Mouse (Mus musculus): ENCODE results near the gene Tcn2.
"Not testable (repeated sequence)": the region's sequence is repeated elsewhere in the genome, so short reads cannot be mapped to it uniquely, and the experiment has no call there.

Gene Tcn2

GRCm38 (mm10) chr11:3925916-3926315 is 6.0 kb downstream of the Tcn2 start:
- DNase-seq: no peak

DNA sequence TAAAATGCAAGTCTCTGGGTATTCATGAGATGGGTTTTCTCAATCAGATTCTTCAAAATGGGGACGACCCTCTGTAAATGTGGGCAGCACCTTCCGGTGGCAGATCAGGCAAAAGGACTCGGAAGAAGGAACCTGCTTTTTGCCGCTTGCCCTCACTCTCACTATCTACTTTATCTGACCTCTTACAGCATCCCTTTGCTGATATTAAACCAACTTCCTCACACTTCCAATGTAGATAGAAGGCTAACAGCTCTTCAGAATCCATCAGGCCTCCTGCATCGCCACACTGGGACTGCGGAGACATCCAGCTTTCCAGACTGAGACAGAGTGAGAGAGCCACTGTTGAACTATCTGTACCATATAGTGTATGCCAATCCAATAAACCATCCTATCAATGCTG is 9.2 kb downstream of the Tcn2 start:
- DNase-seq: no peak

- DNase-seq: no peak
Measured at GRCm38 (mm10) chr11:3922115-3922514, 9.8 kb downstream of the Tcn2 start.

DNA sequence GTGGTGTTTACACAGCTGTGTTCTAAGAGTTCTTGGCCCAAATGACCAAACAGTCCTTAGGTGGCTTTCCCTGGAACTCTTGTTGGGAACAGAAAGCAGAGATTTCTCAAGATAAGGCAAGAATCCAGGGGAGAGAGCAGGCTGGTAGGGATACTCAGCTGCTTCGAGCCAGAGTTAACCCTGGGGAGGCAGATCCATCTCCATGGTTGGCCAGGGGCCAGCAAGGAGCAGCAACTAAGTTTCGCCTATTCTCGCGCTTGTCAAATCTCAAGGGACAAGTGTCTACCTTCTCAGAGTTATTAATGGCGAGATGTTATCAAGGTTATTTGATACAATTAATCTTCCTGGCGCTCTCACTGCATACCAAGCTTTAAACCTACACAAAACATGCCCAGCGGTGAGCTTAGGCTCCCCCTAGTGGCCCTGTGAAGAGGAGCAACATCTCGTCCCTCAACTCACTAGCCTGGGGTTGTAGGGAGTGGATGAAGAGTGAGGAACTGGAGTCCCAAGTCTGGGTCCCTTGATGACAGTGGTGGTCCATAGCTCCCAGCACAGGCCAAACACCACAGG is 10.6 kb downstream of the Tcn2 start:
- peak; percentile 65 for DNase-seq

DNA sequence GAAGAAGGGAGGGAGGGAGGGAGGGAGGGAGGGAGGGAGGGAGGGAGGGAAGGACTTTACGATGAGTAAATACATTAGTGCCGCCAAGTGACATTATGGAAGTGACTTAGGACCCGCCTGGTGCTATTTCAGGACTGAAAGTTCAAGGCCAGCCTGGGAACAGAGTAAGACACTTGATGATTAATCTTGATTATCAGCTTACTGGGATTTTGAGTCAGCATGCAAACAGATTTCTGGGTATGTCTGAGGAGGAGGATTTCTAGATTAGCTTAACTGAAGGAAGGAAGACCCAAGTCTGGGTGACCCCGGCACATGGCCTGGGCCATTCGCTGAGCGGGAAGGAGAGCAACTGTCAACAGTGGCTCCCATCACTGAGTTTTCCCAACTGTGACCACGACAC is 11.5 kb downstream of the Tcn2 start:
- no peak for DNase-seq

DNA sequence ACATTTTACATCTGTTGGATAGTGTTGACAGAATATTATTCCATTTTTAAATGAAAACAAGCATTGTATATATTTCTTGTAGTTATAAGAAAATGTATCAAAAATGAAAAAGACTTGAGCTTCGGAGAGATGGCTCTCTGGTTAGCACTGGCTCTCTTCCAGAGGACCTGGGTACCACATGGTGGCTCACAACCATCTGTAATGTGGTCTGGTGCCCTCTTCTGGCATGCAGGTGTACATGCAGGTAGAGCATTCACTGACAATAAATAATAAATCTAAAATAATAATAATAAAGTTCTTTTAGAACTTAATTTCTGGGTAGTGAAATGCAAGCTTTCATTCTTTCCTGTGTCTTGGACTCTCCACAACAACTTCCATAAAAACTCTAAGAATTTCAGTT is 13.2 kb downstream of the Tcn2 start:
- DNase-seq: peak; percentile 68

DNA sequence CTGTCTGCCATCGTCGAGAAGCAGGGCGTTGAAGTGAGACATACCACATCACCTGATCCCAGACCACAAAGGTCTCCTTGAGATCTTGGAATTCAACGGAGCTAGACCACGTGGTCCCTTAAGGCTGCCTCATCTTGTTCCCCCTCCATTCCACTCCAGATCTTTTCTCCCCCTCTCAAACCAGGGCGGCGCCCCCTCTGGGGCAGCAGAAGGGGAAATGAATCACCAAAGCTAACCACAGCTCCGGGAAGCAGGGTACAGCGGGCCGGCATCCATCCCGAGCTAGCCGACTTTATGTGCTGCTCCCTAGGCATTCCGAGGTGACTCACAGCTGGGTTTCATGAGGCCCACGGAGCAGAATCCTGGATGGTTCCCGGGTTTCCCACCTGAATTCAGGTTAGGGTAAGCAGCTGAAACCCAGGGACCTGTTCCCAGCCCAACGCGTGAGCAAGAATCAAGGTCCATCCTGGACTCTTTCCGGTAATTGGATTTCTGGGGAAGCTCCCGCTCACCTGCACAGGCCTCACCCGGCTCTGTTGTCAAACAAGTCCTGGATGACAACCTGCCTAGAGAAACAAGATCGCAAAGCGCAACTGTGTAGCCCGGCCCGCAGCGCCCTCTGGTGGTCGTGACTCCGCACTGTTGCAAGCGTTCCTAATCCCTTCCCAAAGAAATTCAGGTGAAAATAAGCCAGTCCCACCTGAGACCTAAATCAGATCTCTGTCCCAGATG is 17.7 kb downstream of the Tcn2 start, which contains the start of gene Slc35e4:
TSS of gene Slc35e4 (minus strand) at position 556 of the 732 bp plus-strand sequence.
- DNase-seq: peak; percentile 90

GRCm38 (mm10) chr11:3913316-3914108 is 18.4 kb downstream of the Tcn2 start:
- DNase-seq: peak; percentile 91

DNA sequence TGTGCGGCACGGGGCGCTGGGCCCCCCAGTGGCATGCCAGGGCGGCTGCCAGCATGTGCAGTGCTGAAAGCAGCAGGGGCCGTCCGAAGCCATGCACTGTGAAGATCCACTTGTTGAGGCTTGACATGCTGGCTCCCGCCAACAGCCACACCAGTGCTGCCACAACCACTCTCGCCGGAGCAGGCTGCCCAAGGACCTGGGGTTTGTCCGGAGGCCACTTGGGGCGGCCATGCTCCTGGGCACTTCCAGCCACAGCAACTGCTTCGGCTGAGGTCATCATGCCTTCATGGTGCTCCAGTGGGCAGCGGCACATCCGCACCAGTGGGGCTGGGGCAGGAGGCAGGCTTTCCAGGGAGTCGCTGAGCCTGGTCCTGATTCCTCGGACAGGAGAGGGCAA is 19.1 kb downstream of the Tcn2 start:
- DNase-seq: peak; percentile 62

GRCm38 (mm10) chr11:3912100-3912874 is 19.7 kb downstream of the Tcn2 start:
- peak; percentile 62 for DNase-seq

DNA sequence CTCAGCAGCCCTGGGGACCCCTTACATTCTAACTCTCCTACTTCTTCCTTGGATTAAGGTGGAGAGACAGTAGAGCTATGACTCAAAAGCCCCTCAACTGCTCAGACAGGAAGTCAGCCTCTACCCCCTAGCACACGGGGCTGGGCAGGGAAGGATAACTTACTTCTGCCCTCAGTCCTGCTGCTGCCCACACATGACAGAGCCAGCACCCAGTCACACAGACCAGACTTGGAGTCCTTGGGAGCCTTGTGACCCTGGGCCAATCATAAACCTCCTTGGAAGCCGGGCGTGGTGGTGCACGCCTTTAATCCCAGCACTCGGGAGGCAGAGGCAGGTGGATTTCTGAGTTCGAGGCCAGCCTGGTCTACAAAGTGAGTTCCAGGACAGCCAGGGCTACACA is 20.5 kb downstream of the Tcn2 start:
- not testable (repeated sequence) for DNase-seq

DNA sequence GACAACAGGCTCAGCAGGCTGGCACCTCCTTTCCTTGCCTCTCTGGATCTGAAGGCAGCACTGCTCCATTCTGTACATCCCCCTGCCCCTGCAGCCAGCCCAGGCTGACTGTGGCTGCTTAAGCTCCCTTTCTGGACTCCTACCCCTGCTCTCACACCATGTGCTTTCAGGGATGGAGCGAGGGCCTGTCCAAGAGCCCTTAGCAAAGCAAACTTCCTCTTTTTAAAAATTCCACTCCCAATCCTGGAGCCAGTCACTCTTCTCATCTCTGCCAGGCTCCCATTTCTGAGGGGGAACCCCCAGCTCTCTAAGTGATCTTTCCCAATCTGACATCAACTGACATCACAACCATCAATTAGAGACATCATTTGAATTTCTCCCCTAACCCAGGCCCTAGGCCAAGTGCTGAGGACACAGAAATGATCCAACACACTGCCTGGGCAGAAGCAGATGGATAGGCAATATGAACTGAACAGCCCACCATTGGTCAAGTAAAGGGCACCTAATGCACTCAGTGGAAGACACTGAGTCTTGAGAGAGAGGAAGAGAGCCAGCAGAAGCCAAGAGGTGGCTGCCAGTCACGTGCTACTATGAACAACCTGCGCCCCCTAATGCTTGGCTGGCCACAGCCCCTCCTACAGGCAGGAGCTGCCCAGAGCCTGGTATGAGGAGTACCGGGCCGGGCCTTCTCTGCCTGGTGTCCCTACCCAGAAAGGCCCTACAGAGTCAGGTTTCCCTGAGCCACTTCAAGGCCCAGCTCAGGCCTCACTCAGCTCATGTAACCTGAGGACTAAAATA is 21.2 kb downstream of the Tcn2 start:
- no peak for DNase-seq

GRCm38 (mm10) chr11:3909236-3909635 is 22.7 kb downstream of the Tcn2 start:
- no peak for DNase-seq

DNA sequence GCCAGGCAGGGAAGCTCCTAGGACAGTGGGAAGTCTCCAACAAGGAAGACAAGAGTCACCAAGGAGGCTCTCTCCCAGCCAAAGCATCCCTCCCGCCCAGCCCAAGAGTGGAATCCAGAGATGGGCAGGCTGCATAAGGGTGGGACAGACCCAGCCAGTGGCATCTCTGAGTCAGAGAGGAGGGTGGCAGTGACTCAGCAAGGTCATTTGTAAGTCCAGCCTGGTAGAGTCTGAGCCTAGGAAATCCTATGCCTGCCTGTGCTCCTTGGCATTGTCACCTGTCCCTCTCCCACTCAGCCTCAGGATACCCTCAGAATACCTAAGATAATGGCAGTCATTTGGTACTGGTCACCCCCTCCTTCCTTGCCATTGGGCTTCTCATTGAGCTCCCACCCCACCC is 26.5 kb downstream of the Tcn2 start:
- no peak for DNase-seq

- DNase-seq: no peak
Measured at GRCm38 (mm10) chr11:3904673-3905072, 27.3 kb downstream of the Tcn2 start.

- no peak for DNase-seq
Measured at GRCm38 (mm10) chr11:3903046-3903445, 28.9 kb downstream of the Tcn2 start.

- DNase-seq: no peak
Measured at GRCm38 (mm10) chr11:3902516-3902915, 29.4 kb downstream of the Tcn2 start.

DNA sequence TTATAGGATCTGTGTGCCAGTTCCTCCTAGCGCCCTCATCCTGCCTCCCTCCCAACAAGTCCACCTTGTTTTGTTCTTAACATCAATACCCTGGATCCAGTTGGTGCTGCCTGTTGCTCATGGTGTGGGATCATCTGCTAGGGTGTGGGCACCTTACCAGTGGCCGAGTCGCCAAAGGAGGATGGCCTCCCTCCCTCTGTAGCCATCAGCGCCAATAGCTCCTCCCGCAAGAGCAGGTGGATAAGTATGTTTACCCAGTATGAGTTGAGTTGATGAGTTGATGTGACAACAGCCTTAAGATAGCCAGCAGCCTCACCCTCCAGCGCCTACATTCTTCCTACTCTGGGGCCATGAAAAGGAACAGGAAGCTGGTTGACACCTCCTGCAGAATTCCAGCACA is 31.7 kb downstream of the Tcn2 start:
- DNase-seq: no peak

DNA sequence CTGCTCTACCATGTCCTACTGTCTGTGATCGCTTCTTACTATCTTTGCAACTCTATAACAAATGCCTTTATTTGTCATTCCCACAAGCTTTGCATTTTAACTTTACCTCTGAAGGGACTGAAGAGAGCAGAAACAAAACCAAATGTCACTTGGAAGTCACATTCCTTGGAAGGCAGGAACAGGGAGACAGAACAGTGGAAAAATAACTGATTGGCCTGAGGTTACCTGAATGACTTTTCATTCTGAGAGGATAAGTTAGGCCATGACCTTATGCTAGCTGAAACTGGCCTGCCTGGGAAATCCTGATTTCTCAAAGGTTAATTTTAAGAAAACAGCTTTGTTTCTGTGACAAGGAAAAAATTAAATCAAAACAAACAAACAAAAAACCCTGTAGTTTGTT is 36.0 kb downstream of the Tcn2 start:
- no peak for DNase-seq

DNA sequence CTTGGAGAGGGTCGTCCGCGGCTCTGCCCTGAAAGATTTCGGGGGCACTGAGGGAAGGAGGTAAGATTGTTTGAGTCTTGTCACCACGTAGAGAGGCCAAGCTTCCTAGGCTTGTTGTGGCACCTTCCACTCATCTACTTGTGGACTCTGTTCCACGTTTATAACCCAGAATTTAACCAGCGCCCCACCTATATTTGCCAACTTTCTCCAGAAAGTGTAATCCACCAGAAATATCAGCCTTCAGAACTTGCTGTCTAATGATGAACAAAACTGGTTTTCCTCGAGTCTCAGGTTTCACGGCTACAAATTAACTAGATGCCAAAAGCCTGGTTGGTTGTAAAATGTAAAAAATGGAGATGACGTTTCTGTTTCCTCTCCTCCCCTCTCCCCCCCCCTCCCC is 36.5 kb downstream of the Tcn2 start:
- no peak for DNase-seq

DNA sequence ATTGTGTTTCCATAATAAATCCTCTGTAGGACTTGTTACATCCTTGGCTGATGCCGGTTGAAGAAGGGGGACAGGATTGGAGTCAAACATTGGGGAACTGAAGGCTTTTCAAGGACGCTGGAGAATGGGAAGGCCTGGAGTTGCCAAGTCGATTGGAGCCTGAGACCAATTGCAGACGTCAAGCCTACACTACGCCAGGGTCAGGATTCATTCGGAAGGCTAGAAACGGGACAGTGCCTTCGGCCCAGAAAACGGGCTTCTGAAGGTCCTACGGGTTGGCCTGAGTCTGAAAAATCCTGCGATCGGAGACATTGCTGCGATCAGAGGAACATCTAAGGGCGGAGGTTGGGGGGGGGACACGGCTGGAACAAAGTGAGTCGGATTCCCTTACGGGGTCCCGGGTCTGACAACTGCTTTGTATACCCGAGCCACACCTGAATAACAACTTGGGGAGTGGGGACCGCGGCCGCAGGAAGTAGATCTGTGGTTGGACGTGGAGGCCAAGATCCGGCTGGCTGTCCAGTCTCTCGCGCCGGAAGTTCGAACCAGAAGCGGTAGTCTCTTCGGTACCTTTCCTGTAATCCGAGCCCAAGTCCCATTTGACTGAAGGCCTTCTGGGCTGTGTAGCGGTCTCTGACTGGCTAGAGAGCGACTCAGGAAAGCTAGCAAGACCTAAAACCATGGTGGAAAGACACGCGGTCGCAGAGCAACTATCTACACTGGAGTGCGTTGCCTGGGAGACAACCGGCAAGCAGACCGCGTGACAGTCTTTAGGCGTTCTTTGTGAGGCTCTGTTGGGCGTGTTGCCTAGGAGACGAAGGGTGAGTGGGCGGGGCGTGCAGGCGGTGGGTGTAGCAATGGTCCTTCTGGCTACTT is 37.3 kb downstream of the Tcn2 start, which contains the start of the genes 4921536K21Rik and Dusp18:
TSS of gene 4921536K21Rik (minus strand) at position 693 of the 876 bp plus-strand sequence.
TSS of gene Dusp18 (plus strand) at position 835 of the 876 bp plus-strand sequence.
- DNase-seq: peak; percentile 66

All from cerebellum, adult 9-10 months (tissue).